Mouse (Mus musculus) left cerebral cortex, adult 2 months (tissue): ENCODE measurements around the gene Dnah2. TPM values are rescaled to one million over a fixed set of nuclear protein-coding genes. Genes with fewer than 3 reads are reported as not detected.

Source experiments
- DNase-seq, 2 experiments: peaks; one replicate each; pipeline ENCODE4 v3.0.0; 2021 to 2022; ENCODE audit warnings: low spot score in 2 of 2, mixed read lengths in 1 of 2; ENCODE audit errors: extremely low spot score in 1 of 2
- H3K27ac ChIP-seq: fragments of 200-600 bp; 2 replicates; pipeline ENCODE4 v1.8.1; 2022
- H3K4me3 ChIP-seq: fragments of 200-600 bp; 2 replicates; pipeline ENCODE4 v1.8.1; 2022
- CTCF ChIP-seq: fragments of 200-600 bp; IDR thresholded peaks from 2 replicates; pipeline ENCODE4 v1.8.1; 2022; ENCODE audit warnings: antibody characterized with exemption, mild to moderate bottlenecking, moderate library complexity
- intact Hi-C: fragments of 180-260 bp; cut with DNase I; formaldehyde crosslinking; loops from one replicate; pipeline ENCODE4 v1.15.1; 2025
- total RNA-seq, 2 experiments: library from RNA; stranded (reverse); gene quantifications; 2 replicates each; pipeline ENCODE4 v1.2.3; 2021

The Dnah2 gene
- total RNA-seq, 2 experiments from 2014 or later = 2.7 to 3.7 TPM

DNA sequence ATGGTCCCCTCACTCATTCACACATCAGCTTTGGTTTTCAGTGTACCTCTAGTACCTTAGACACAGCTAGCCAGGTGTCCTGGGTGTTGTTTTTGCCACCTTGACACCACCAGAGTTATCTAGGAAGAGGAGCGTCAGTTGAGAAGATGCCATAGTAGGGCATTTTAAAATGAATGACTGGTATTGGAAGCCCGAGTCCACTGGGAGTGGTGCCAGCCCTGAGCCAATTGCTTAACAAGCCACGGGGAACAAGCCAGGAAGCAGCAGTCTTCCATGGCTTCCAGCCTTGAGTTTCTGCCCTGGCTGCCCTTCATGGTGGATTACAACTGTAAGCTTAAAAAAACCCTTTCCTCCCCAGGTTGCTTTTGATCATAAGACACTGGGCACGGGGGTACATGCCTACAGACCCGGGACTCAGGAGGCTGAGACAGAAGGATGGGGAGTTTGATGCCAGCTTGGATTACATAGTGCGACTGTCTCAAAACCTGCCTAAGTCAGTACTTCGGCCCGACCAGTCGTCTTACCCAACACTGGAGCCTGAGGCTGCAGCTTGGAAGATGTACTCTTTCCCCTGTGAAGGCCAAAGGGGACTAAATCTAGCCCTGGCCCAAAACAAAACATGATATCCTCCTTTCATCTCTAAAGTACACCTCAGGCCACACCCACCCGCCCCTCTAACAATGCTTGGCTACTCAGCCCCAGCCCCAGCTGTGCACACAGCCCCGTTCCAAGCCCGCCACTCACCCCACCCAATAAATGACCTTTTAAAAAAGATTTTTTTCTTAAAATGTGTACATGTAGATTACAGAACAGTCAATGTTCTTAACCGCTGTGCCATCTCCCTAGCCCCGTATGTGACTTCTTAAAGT, 159.1 kb downstream of the Dnah2 start:
- intact Hi-C loops = loop anchor here (1.0 to 5.0 kb wide), 3 partner anchors 120 to 197 kb away; no protein-coding TSS in a partner anchor
- peak in 1 of 2 experiments; percentile 31 for DNase-seq
- Histone ChIP-seq H3K27ac (peak overlapping the region; percentile 30; the same call in 1 of the 2 replicates), H3K4me3 (no peak overlapping the region)
- no peak for TF ChIP-seq CTCF

DNA sequence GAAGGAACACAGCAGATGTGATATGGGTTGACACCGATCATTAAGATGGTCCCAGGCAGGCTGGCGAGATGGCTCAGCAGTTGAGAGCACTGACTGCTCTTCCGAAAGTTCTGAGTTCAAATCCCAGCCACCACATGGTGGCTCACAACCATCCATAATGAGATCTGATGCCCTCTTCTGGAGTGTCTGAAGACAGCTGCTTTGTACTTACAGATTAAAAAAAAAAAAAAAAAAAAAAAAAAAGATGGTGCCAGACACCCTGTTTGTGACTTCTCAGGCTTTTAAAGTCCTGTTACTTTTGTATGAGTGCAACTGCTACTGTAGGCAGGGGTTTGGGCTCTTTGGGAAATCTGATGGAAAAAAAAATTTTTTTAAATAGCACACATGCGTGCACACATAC, 160.2 kb downstream of the Dnah2 start:
- intact Hi-C loops = loop anchor here (5.0 kb wide), 1 partner anchor 196 kb away; no protein-coding TSS in a partner anchor
- Histone ChIP-seq H3K4me3 (no peak overlapping the region), H3K27ac (no peak overlapping the region)
- no peak for DNase-seq
- peak; percentile 27 for TF ChIP-seq CTCF

DNA sequence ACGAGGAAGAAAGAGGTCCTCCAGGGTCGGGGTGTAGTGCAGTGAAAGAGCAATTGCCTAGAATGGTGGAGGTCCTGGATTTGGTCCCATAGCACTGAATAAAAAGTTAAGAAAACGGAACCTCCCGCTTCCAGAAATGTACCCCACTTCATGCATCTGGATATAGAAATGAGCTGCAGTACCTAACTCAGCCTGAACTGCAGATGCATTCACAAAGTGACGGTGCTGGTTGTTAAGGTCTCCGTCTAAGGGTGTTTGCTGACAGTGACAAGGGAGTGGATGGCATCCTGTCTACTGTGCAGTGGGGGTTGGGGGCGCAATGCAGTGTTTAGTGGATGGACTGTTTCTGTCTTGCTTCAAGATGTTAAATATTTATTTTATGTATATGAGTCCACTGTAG, 162.2 kb downstream of the Dnah2 start:
- TF ChIP-seq CTCF = peak; percentile 1
- intact Hi-C loops = loop anchor here (5.0 kb wide), 1 partner anchor 194 kb away; no protein-coding TSS in a partner anchor
- H3K27ac ChIP-seq = no peak overlapping the region
- H3K4me3 ChIP-seq = no peak overlapping the region
- DNase-seq = no peak

DNA sequence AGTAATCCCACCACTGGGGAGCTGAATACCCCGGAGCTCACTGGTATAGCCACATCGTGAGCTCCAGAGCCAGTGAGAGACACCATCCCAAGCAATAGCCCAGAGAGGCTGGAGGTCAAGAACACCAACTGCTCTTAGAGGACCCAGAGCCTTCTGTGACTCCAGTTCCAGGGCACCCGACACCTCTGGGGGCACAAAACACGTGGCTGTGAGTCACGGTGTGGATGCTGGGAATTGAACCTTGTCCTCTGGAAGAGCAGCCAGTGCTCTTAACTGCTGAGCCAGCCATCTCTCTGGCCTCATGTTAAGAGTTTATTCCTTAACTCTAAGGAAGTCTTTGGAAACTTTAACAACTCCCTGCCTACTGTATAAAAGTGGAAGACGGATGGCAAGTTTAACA, 163.9 kb downstream of the Dnah2 start:
- H3K4me3 ChIP-seq = no peak overlapping the region
- intact Hi-C loops = loop anchor here (5.0 kb wide), 1 partner anchor 193 kb away; no protein-coding TSS in a partner anchor
- H3K27ac ChIP-seq = no peak overlapping the region
- no peak for DNase-seq
- no peak for TF ChIP-seq CTCF

DNA sequence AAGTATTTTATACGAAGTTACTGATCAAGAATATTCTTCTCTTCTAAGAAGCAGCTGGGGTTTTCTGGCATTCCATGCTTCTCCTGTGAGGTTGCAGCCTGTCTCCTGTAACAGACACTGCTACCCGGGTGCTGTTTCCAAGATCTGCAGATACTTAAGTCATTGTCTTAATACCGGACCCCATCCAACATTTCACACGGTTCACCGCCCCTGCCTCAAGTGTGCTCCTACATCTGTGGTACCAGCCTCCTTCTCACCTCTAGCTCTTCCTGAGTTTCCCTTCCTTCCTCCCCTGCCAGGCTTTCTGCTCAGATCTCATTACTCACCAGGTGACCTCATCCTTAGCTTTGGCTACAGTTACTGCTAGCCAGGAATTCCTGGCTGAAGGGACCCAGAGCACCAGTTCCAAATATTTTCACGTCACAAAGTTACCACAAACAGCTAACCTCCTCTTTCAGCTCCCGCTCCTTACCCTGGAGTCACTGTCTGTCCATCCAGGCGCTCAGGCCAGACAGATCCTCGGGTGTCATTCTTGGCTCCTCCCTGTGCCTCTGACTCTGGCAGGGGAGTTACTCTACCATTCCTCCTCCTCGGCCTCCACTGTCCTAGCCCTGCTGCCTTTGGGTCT, 166.3 kb downstream of the Dnah2 start:
- no peak overlapping the region for H3K4me3 ChIP-seq
- no peak for TF ChIP-seq CTCF
- intact Hi-C loops = no loop called here
- no peak for DNase-seq
- no peak overlapping the region for H3K27ac ChIP-seq

DNA sequence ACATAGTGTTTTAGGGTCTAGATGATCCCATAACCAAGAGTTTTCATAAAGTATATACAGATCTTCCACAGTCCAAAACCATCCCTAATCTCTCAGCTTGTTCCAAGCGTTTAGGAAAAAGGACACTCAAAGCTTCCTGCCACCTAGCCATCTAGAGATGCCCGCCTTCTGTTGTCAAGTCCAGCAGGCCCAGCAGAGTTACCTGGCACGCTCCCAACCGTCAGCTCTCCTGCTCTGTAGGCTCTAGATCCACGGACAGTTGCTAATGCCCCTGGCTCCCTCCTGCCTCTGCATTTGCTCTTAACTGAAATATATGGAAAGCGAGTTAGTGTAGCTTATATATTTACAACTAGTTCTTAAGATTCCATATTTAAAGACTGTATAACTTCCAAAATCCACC, 167.6 kb downstream of the Dnah2 start:
- TF ChIP-seq CTCF = no peak
- intact Hi-C loops = no loop called here
- Histone ChIP-seq H3K27ac (no peak overlapping the region), H3K4me3 (no peak overlapping the region)
- no peak for DNase-seq

DNA sequence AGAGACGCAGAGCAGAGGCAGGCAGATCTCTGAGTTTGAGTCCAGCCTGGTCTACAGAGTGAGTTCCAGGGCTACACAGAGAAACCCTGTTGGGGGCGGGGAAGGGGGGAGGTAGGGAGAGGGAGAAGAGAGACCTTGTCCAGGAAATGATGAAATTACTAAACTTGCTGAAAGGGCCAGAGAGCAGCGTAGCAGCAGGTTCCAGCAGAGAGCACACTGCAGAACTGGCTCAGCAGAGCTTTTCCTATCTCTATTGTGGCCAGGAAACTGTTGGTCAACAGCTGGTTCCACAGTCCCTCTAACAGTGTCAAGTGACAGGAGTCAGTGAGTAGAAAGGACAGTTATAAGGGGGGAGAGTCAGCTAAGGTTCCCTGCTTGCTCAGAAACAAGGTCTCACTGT, 169.3 kb downstream of the Dnah2 start:
- Histone ChIP-seq H3K4me3 (no peak overlapping the region), H3K27ac (no peak overlapping the region)
- no peak for DNase-seq
- TF ChIP-seq CTCF = no peak
- intact Hi-C loops = no loop called here

DNA sequence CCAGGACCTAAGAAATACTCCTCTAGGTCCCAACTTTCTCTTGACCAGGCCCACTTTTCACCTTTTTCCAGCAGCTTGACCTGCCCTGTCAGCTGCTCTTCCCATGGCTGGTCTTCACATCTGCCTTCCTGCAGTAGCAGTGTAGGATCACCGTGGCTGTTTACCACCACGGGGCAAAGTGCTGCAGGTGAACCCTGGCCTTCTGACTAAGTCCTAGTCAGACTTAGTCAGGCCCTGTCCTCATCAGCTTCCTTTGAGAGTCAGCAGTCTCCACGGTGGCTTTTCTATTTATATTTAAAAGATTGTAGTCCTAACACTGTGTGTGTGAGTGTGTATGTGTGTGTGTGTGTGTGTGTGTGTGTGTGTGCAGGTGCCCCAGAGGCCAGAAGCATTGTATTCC, 171.1 kb downstream of the Dnah2 start:
- DNase-seq = no peak
- no peak for TF ChIP-seq CTCF
- intact Hi-C loops = no loop called here
- no peak overlapping the region for H3K27ac ChIP-seq
- H3K4me3 ChIP-seq = no peak overlapping the region

DNA sequence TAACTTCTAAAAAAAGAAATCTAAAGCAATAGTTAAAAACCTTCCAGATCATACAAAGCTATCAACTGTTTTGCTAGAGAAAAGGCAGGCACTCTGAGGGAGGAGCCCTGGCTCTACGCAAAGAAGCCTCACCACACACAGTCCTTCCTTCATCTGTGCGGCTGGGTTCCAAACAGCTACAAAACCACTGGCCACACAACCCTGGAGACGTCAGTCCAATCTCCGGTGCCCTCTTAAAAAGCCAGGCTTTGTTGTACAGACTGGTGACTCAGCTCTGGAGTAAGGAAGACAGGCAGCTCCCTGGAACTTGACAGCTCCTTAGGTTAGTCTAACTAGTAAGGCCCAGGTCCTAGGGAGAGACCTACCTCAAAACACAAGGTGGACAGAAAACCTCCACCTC, 173.3 kb downstream of the Dnah2 start:
- no peak for TF ChIP-seq CTCF

DNA sequence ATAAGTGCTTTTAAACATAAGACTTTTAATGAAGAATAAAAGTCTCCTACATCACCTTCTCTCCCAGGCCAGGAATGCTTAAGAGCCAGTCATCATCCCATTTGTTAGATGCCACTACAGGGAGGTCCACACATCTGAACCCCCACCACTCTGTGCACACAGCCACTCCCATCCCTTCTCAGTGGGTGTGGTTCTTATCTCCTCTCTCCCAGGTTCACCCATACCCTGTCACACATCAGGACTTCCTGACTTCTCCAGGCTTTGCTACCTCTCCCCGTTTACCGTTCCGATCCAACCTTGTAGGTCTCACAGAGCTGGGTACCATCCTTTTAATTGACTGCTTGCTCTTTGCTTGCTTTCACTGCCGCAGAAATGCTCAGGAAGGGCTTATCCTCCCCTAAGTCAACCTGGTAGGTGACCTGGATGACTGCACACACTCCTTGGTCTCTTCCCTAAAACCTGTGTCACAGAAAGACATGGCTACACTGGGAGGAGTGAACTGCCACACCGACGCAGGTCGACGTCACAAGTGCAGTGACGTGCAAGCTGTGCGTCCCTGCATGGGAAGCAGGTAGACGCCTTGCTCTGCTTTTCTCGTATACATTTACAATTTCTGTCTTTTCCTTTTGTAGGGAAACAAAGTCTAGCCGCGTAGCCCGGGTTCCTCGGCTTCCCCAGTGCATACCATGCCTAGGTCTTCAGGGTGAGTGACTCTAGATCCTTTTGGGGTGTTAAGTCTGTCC, 175.5 kb downstream of the Dnah2 start:
- no peak for DNase-seq
- Histone ChIP-seq H3K27ac (no peak overlapping the region), H3K4me3 (no peak overlapping the region)
- intact Hi-C loops = no loop called here
- TF ChIP-seq CTCF = no peak

More for the DNA sequence above, 173.3 kb downstream of the Dnah2 start:
- no peak overlapping the region for H3K4me3 ChIP-seq
- DNase-seq = no peak
- intact Hi-C loops = no loop called here
- no peak overlapping the region for H3K27ac ChIP-seq

DNA sequence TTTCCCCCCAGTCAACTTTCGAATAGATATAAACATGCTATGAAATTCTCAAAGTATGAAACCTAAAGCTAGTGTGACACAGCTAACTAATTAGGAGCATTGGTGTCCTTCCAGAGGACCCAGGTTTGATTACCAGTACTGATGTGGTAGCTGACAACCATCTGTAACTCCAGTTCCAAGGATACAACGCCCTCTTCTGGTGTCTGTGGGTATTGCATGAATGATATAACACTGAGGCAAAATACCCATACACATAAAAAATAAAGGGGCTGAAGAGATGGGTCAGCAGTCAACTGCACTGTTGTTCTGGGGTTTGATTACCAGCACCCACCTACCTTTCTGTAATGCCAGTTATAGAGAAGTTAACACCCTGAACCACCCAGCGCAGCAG, 176.1 kb downstream of the Dnah2 start:
- H3K27ac ChIP-seq = no peak overlapping the region; the same call in 1 of the 2 replicates
- TF ChIP-seq CTCF = peak; percentile 54
- DNase-seq = no peak
- intact Hi-C loops = no loop called here
- H3K4me3 ChIP-seq = no peak overlapping the region
